Comparison of ENCODE assay signal across 8 mouse cellular contexts in genomic region chr2:164938146-164939091, GRCm38 (mm10). TPM values are rescaled to one million over a fixed set of nuclear protein-coding genes. Genes with fewer than 3 reads are reported as not detected.
DNase-seq lines count a peak whose midpoint lies in the region; ATAC-seq lines count a peak whose summit lies in the region.

No protein-coding gene starts in this region.

- H3K4me2 ChIP-seq in embryonic facial prominence, embryonic 12.5 days (replicated peaks), result peak overlapping the region; percentile 55
- H3K4me2 ChIP-seq in hindbrain, embryonic 11.5 days (replicated peaks; ENCODE audit: low read depth, low read length), result peak overlapping the region; percentile 52

- peak overlapping the region; percentile 4; the same call in 1 of the 2 replicates for H3K9ac ChIP-seq in embryonic facial prominence, embryonic 12.5 days
- H3K9ac ChIP-seq in hindbrain, embryonic 11.5 days (ENCODE audit: low read depth, low read length), result peak overlapping the region; percentile 33

- H3K27me3 ChIP-seq in embryonic facial prominence, embryonic 12.5 days, result peaks cover 30% of the 10 kb centered on the region
- H3K27me3 ChIP-seq in hindbrain, embryonic 11.5 days (ENCODE audit: control insufficient read depth, insufficient read depth, low read length), result peaks cover 28% of the 10 kb centered on the region
- H3K27me3 ChIP-seq in splenic B cell, adult 2 months (ENCODE audit: control insufficient read depth, insufficient read depth, low read length, poor library complexity, severe bottlenecking), result 0 out of 2 replicates have a peak, but pooled peaks cover 2% of the 10 kb centered on the region

- DNase-seq in T-cell, adult 2 months (ENCODE audit: low spot score), result peak; percentile 84
- DNase-seq in hindbrain, embryonic 11.5 days (ENCODE audit: low spot score), result peak; percentile 65
- DNase-seq in layer of hippocampus, postnatal 10 days (ENCODE audit: low spot score in 2 of 2), result peak; percentile 38 to 49
- peak; percentile 34 for DNase-seq in lung, postnatal 25 days (ENCODE audit: low spot score)
- DNase-seq in splenic B cell, adult 2 months (ENCODE audit: low read depth, low spot score), result peak; percentile 53
- DNase-seq in gastrocnemius, adult 18-20 months (ENCODE audit: low spot score), result no peak

- peak; percentile 72 for ATAC-seq in CD4-positive, CD25-positive, alpha-beta regulatory T cell, adult 4 months
- ATAC-seq in embryonic facial prominence, embryonic 12.5 days (ENCODE audit: insufficient number of reproducible peaks, insufficient read depth, low FRiP score, low TSS enrichment), result no peak
- peak; percentile 90 for ATAC-seq in hindbrain, embryonic 11.5 days (ENCODE audit: low FRiP score)

- peaks cover 46% of the 10 kb centered on the region for H3K4me1 ChIP-seq in embryonic facial prominence, embryonic 12.5 days
- peaks cover 7% of the 10 kb centered on the region; the same call in 1 of the 2 replicates for H3K4me1 ChIP-seq in hindbrain, embryonic 11.5 days (replicated peaks; ENCODE audit: control insufficient read depth, insufficient read depth, low read length)

- H3K4me3 ChIP-seq in embryonic facial prominence, embryonic 12.5 days, result peak overlapping the region; percentile 29
- H3K4me3 ChIP-seq in hindbrain, embryonic 11.5 days (ENCODE audit: low read depth, low read length), result peak overlapping the region; percentile 26

- H3K36me3 ChIP-seq in embryonic facial prominence, embryonic 12.5 days, result no peaks in the 10 kb centered on the region
- no peaks in the 10 kb centered on the region for H3K36me3 ChIP-seq in hindbrain, embryonic 11.5 days (ENCODE audit: control insufficient read depth, insufficient read depth, low read length)
- no peaks in the 10 kb centered on the region; the same call in 1 of the 2 replicates for H3K36me3 ChIP-seq in splenic B cell, adult 2 months (ENCODE audit: control insufficient read depth, insufficient read depth, low read length, poor library complexity, severe bottlenecking)

- H3K9me3 ChIP-seq in embryonic facial prominence, embryonic 12.5 days, result no peaks in the 10 kb centered on the region
- no peaks in the 10 kb centered on the region for H3K9me3 ChIP-seq in hindbrain, embryonic 11.5 days (ENCODE audit: control insufficient read depth, low read length)

- H3K27ac ChIP-seq in embryonic facial prominence, embryonic 12.5 days, result no peak overlapping the region
- H3K27ac ChIP-seq in hindbrain, embryonic 11.5 days (ENCODE audit: low read depth, low read length), result peak overlapping the region; percentile 14; the same call in 1 of the 2 replicates

- WGBS in embryonic facial prominence, embryonic 12.5 days, result 2% methylated on average over 39 of the region's 39 CpGs
- 3% methylated on average over 39 of the region's 39 CpGs for WGBS in hindbrain, embryonic 11.5 days

RNA-seq across cellular contexts. Expression of gene Mmp9, which starts 2.2 kb away (rescaled TPM):
- polyA plus RNA-seq in CD4-positive, CD25-positive, alpha-beta regulatory T cell, adult 4 months (2017; shearing (Covaris generic)), result 1 to 10 TPM; 2.0 to 4.1 TPM
- polyA plus RNA-seq in embryonic facial prominence, embryonic 12.5 days (2016; fragmentation: Nextera tagmentation; extraction: Ambion mirVana), result 4.5 and 4.6 TPM in 2 replicates
- 1.3 TPM in 2 replicates for polyA plus RNA-seq in hindbrain, embryonic 11.5 days (2014; fragmentation: Nextera tagmentation; extraction: Ambion mirVana)
- 1 to 10 TPM; 2.8 TPM for total RNA-seq in layer of hippocampus, postnatal 10 days (2021)
- total RNA-seq in gastrocnemius, adult 18-20 months (2021), result under 1 TPM; 0.43 to 0.85 TPM

RNA-seq across cellular contexts. Expression of gene Slc12a5, which starts 22.2 kb away (rescaled TPM):
- polyA plus RNA-seq in CD4-positive, CD25-positive, alpha-beta regulatory T cell, adult 4 months (2017; shearing (Covaris generic)), result under 1 TPM in 1 of 2 experiments, not detected in 1; 0.31 TPM
- 1.9 and 2.0 TPM in 2 replicates for polyA plus RNA-seq in embryonic facial prominence, embryonic 12.5 days (2016; fragmentation: Nextera tagmentation; extraction: Ambion mirVana)
- polyA plus RNA-seq in hindbrain, embryonic 11.5 days (2014; fragmentation: Nextera tagmentation; extraction: Ambion mirVana), result 7.4 and 7.5 TPM in 2 replicates
- total RNA-seq in layer of hippocampus, postnatal 10 days (2021), result 100 to 1,000 TPM; 252 to 272 TPM
- under 1 TPM; 0.40 to 0.55 TPM for total RNA-seq in gastrocnemius, adult 18-20 months (2021)

RNA-seq across cellular contexts. Expression of gene Zfp335, which starts 26.9 kb away (rescaled TPM):
- 1 to 10 TPM; 5.6 to 8.2 TPM for polyA plus RNA-seq in CD4-positive, CD25-positive, alpha-beta regulatory T cell, adult 4 months (2017; shearing (Covaris generic))
- polyA plus RNA-seq in embryonic facial prominence, embryonic 12.5 days (2016; fragmentation: Nextera tagmentation; extraction: Ambion mirVana), result 16.9 and 17.4 TPM in 2 replicates
- polyA plus RNA-seq in hindbrain, embryonic 11.5 days (2014; fragmentation: Nextera tagmentation; extraction: Ambion mirVana), result 8.6 and 8.8 TPM in 2 replicates
- total RNA-seq in layer of hippocampus, postnatal 10 days (2021), result 10 to 100 TPM; 24.0 to 24.1 TPM
- total RNA-seq in gastrocnemius, adult 18-20 months (2021), result 1 to 10 TPM; 7.4 to 8.4 TPM

RNA-seq across cellular contexts. Expression of gene Pcif1, which starts 59.3 kb away (rescaled TPM):
- polyA plus RNA-seq in CD4-positive, CD25-positive, alpha-beta regulatory T cell, adult 4 months (2017; shearing (Covaris generic)), result 100 to 1,000 TPM; 106 to 115 TPM
- 83.0 and 89.9 TPM in 2 replicates for polyA plus RNA-seq in embryonic facial prominence, embryonic 12.5 days (2016; fragmentation: Nextera tagmentation; extraction: Ambion mirVana)
- polyA plus RNA-seq in hindbrain, embryonic 11.5 days (2014; fragmentation: Nextera tagmentation; extraction: Ambion mirVana), result 58.1 and 60.0 TPM in 2 replicates
- total RNA-seq in layer of hippocampus, postnatal 10 days (2021), result 10 to 100 TPM; 45.0 to 50.9 TPM
- total RNA-seq in gastrocnemius, adult 18-20 months (2021), result 10 to 100 TPM; 26.3 to 28.6 TPM
